Mouse (Mus musculus): ENCODE measurements around the gene Epas1. TPM values are rescaled to one million over a fixed set of nuclear protein-coding genes. Genes with fewer than 3 reads are reported as not detected.

The Epas1 gene
- polyA plus RNA-seq, 1 experiment from 2014 or later = 6.7 TPM

DNA sequence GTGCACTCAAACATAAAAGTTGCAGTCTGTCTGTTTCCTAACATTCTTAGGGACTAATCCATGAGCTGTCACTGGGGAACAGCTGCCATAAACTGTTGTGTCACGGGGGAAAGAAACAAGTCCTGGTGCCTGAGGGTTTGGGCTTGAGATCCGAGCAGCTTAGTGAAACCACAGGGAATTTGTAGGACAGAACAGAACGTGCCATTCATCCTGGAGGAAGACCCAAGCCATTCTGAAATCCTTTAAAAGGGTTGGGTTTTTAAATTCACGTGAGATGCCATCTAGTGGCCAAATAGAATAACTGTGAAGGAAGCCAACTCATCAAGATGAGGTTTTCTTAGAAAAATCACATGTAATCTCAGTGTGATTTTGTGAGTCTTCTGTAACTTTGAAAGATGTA is 58.5 kb downstream of the Epas1 start:
- Histone ChIP-seq H3K4me3 (ENCODE audit: low read depth, low read length) (no peak overlapping the region), H3K27ac (replicated peaks; ENCODE audit: low read depth, low read length) (no peak overlapping the region), H3K4me2 (ENCODE audit: low read depth, low read length) (no peak overlapping the region), H3K27me3 (ENCODE audit: control insufficient read depth, insufficient read depth, low read length) (no peaks in the 10 kb centered on the region), H3K9ac (replicated peaks; ENCODE audit: low read length) (no peak overlapping the region), H3K36me3 (replicated peaks; ENCODE audit: control insufficient read depth, insufficient read depth, low read depth, low read length) (no peaks in the 10 kb centered on the region), H3K9me3 (replicated peaks; ENCODE audit: control insufficient read depth, low read length) (no peaks in the 10 kb centered on the region), H3K4me1 (ENCODE audit: control insufficient read depth, insufficient read depth, low read length) (no peaks in the 10 kb centered on the region)
- DNase-seq (ENCODE audit: low spot score) (peak; percentile 77), ATAC-seq (replicated peaks; ENCODE audit: insufficient number of reproducible peaks, low FRiP score, low TSS enrichment, low read depth) (no peak)
- WGBS = 4% methylated on average over 4 of the region's 4 CpGs

DNA sequence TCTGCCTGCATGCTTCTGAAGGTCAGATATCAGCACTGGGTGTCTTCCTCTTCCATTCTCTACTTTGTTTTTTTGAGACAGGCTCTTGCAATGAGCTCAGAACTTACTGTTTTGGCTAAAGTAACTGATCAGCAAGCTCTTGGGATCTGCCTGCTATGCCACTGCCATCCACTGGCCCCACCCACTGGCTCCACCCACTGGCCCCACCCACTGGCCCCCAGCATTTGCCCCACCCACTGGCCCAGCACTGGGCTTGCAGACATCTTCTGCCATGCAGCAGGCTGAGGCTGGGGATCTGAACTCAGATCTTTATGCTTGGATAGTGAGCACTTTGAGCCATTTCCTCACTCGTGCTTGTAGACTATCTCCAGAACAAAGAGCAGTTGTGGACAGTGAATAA is 60.8 kb downstream of the Epas1 start:
- ATAC-seq (replicated peaks; ENCODE audit: insufficient number of reproducible peaks, low FRiP score, low TSS enrichment, low read depth) (no peak), DNase-seq (ENCODE audit: low spot score) (peak; percentile 22)
- Histone ChIP-seq H3K27ac (replicated peaks; ENCODE audit: low read depth, low read length) (no peak overlapping the region), H3K27me3 (ENCODE audit: control insufficient read depth, insufficient read depth, low read length) (no peaks in the 10 kb centered on the region), H3K9me3 (replicated peaks; ENCODE audit: control insufficient read depth, low read length) (no peaks in the 10 kb centered on the region), H3K4me2 (ENCODE audit: low read depth, low read length) (no peak overlapping the region), H3K4me3 (ENCODE audit: low read depth, low read length) (no peak overlapping the region), H3K4me1 (ENCODE audit: control insufficient read depth, insufficient read depth, low read length) (no peaks in the 10 kb centered on the region), H3K36me3 (replicated peaks; ENCODE audit: control insufficient read depth, insufficient read depth, low read depth, low read length) (no peaks in the 10 kb centered on the region), H3K9ac (replicated peaks; ENCODE audit: low read length) (no peak overlapping the region)
- 32% methylated on average over 1 of the region's 1 CpGs for WGBS

DNA sequence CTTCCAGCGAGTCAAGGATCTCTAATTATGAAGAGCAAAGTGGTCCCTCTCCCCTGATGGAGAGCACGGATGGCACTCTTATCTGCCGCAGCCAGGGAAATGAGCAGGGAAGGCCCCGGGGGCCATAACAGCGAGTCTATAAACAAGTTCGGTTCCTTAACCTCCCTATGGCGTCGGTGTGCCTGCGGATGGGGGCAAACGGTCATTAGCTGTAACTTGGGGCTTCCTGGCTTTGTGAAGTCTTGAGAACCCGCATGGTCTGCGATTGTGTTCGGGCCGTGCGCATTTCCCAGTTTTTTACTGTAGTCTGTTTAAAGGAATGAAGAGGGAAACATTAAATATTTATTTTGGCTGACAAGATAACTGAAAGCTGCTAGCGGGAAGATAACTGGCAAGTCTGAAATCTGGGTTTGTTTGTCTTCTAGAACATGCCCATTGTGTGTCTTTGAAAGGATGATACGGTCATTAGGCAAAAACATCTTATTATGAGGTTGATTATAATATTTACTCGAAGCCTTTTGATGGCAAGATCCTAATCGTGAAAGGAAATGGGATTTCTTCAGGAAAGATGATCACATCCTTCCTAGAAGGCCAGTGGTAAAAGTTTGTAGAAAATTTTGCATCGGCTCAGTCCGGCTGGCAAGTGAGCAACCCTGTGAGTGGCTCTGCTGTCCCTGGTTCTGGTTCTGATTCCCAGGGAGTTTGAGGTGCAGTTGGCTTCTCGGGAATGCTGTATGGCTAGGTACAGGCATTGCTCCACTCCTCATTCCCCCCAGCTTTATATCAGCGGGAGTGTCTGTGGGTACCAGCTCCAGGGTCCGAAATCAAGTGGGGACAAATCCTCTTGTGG is 61.7 kb downstream of the Epas1 start:
- H3K4me3 ChIP-seq (ENCODE audit: low read depth, low read length) = no peak overlapping the region
- ATAC-seq (replicated peaks; ENCODE audit: insufficient number of reproducible peaks, low FRiP score, low TSS enrichment, low read depth) = no peak
- H3K27me3 ChIP-seq (ENCODE audit: control insufficient read depth, insufficient read depth, low read length) = no peaks in the 10 kb centered on the region
- no peaks in the 10 kb centered on the region for H3K9me3 ChIP-seq (replicated peaks; ENCODE audit: control insufficient read depth, low read length)
- 83% methylated on average over 24 of the region's 24 CpGs for WGBS
- H3K4me2 ChIP-seq (ENCODE audit: low read depth, low read length) = no peak overlapping the region
- DNase-seq (ENCODE audit: low spot score) = no peak
- no peaks in the 10 kb centered on the region for H3K36me3 ChIP-seq (replicated peaks; ENCODE audit: control insufficient read depth, insufficient read depth, low read depth, low read length)
- H3K9ac ChIP-seq (replicated peaks; ENCODE audit: low read length) = no peak overlapping the region
- H3K27ac ChIP-seq (replicated peaks; ENCODE audit: low read depth, low read length) = no peak overlapping the region
- H3K4me1 ChIP-seq (ENCODE audit: control insufficient read depth, insufficient read depth, low read length) = no peaks in the 10 kb centered on the region

- no peak overlapping the region for H3K27ac ChIP-seq (replicated peaks; ENCODE audit: low read depth, low read length)
- no peaks in the 10 kb centered on the region for H3K27me3 ChIP-seq (ENCODE audit: control insufficient read depth, insufficient read depth, low read length)
- H3K4me1 ChIP-seq (ENCODE audit: control insufficient read depth, insufficient read depth, low read length) = no peaks in the 10 kb centered on the region
Observed at GRCm38 (mm10) chr17:86822017-86822737, 68.7 kb downstream of the Epas1 start.

DNA sequence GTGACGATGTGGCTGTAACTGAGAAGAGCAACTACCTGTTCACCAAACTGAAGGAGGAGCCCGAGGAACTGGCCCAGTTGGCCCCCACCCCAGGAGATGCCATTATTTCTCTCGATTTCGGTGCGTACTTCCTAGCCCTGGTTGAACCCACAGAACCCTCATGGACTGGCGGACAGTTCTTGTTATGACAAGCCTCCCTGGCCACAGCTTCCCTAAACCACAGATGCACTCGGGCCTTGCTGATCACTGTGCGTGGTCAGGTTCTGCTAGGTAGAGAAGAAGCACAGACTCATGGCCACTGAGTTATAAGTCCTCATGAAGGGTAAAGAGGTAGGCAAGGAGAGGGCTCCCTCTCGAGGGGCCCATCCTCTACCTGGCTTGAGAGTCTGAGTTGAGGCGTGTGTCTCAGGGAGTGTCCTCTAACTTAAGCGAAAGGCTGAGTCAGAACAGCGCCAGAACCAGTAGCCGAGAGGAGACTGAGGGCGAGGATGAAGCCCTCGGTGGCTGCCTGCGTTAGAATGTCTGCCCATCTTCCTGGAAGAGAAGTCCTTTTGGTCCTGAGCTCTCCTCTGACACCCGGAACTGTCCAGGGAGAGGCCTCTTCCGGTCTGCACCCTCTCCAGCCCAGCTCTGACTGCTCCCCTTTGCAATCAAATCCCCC is 71.1 kb downstream of the Epas1 start:
- H3K4me2 ChIP-seq (ENCODE audit: low read depth, low read length) = no peak overlapping the region
- H3K27ac ChIP-seq (replicated peaks; ENCODE audit: low read depth, low read length) = no peak overlapping the region
- 87% methylated on average over 18 of the region's 18 CpGs for WGBS
- no peak overlapping the region for H3K9ac ChIP-seq (replicated peaks; ENCODE audit: low read length)
- H3K36me3 ChIP-seq (replicated peaks; ENCODE audit: control insufficient read depth, insufficient read depth, low read depth, low read length) = no peaks in the 10 kb centered on the region
- no peaks in the 10 kb centered on the region for H3K9me3 ChIP-seq (replicated peaks; ENCODE audit: control insufficient read depth, low read length)
- no peak for DNase-seq (ENCODE audit: low spot score)
- no peaks in the 10 kb centered on the region for H3K4me1 ChIP-seq (ENCODE audit: control insufficient read depth, insufficient read depth, low read length)
- H3K4me3 ChIP-seq (ENCODE audit: low read depth, low read length) = no peak overlapping the region
- no peaks in the 10 kb centered on the region for H3K27me3 ChIP-seq (ENCODE audit: control insufficient read depth, insufficient read depth, low read length)
- no peak for ATAC-seq (replicated peaks; ENCODE audit: insufficient number of reproducible peaks, low FRiP score, low TSS enrichment, low read depth)

More at GRCm38 (mm10) chr17:86822017-86822737, 68.7 kb downstream of the Epas1 start:
- H3K4me2 ChIP-seq (ENCODE audit: low read depth, low read length) = no peak overlapping the region
- DNase-seq (ENCODE audit: low spot score) (no peak), ATAC-seq (replicated peaks; ENCODE audit: insufficient number of reproducible peaks, low FRiP score, low TSS enrichment, low read depth) (no peak)
- no peak overlapping the region for H3K4me3 ChIP-seq (ENCODE audit: low read depth, low read length)
- H3K9me3 ChIP-seq (replicated peaks; ENCODE audit: control insufficient read depth, low read length) = no peaks in the 10 kb centered on the region
- no peaks in the 10 kb centered on the region for H3K36me3 ChIP-seq (replicated peaks; ENCODE audit: control insufficient read depth, insufficient read depth, low read depth, low read length)
- no peak overlapping the region for H3K9ac ChIP-seq (replicated peaks; ENCODE audit: low read length)
- WGBS = 87% methylated on average over 8 of the region's 8 CpGs

GRCm38 (mm10) chr17:86825163-86825902 is 71.8 kb downstream of the Epas1 start:
- Histone ChIP-seq H3K36me3 (replicated peaks; ENCODE audit: control insufficient read depth, insufficient read depth, low read depth, low read length) (no peaks in the 10 kb centered on the region), H3K4me1 (ENCODE audit: control insufficient read depth, insufficient read depth, low read length) (no peaks in the 10 kb centered on the region), H3K27ac (replicated peaks; ENCODE audit: low read depth, low read length) (no peak overlapping the region), H3K4me2 (ENCODE audit: low read depth, low read length) (no peak overlapping the region), H3K9me3 (replicated peaks; ENCODE audit: control insufficient read depth, low read length) (no peaks in the 10 kb centered on the region), H3K4me3 (ENCODE audit: low read depth, low read length) (no peak overlapping the region), H3K9ac (replicated peaks; ENCODE audit: low read length) (no peak overlapping the region), H3K27me3 (ENCODE audit: control insufficient read depth, insufficient read depth, low read length) (no peaks in the 10 kb centered on the region)
- ATAC-seq (replicated peaks; ENCODE audit: insufficient number of reproducible peaks, low FRiP score, low TSS enrichment, low read depth) (no peak), DNase-seq (ENCODE audit: low spot score) (no peak)
- 82% methylated on average over 9 of the region's 9 CpGs for WGBS

GRCm38 (mm10) chr17:86826376-86826775 is 72.9 kb downstream of the Epas1 start:
- no peak for ATAC-seq (replicated peaks; ENCODE audit: insufficient number of reproducible peaks, low FRiP score, low TSS enrichment, low read depth)
- WGBS = 93% methylated on average over 17 of the region's 17 CpGs
- H3K4me2 ChIP-seq (ENCODE audit: low read depth, low read length) = no peak overlapping the region
- no peaks in the 10 kb centered on the region for H3K4me1 ChIP-seq (ENCODE audit: control insufficient read depth, insufficient read depth, low read length)
- no peak overlapping the region for H3K4me3 ChIP-seq (ENCODE audit: low read depth, low read length)
- H3K27me3 ChIP-seq (ENCODE audit: control insufficient read depth, insufficient read depth, low read length) = no peaks in the 10 kb centered on the region
- no peak for DNase-seq (ENCODE audit: low spot score)
- H3K9me3 ChIP-seq (replicated peaks; ENCODE audit: control insufficient read depth, low read length) = no peaks in the 10 kb centered on the region
- H3K36me3 ChIP-seq (replicated peaks; ENCODE audit: control insufficient read depth, insufficient read depth, low read depth, low read length) = no peaks in the 10 kb centered on the region
- H3K27ac ChIP-seq (replicated peaks; ENCODE audit: low read depth, low read length) = no peak overlapping the region
- no peak overlapping the region for H3K9ac ChIP-seq (replicated peaks; ENCODE audit: low read length)
